Mouse (Mus musculus): ENCODE measurements around the gene Snx33.
A peak's percentile ranks its signal among the peaks of the same experiment; 100 is the strongest.

Gene Snx33

GRCm38 (mm10) chr9:56889817-56890216 is 38.4 kb downstream of the Snx33 start:
- DNase-seq, result peak; percentile 84 to 86

GRCm38 (mm10) chr9:56887581-56887980 is 40.6 kb downstream of the Snx33 start:
- DNase-seq, result no peak

DNA sequence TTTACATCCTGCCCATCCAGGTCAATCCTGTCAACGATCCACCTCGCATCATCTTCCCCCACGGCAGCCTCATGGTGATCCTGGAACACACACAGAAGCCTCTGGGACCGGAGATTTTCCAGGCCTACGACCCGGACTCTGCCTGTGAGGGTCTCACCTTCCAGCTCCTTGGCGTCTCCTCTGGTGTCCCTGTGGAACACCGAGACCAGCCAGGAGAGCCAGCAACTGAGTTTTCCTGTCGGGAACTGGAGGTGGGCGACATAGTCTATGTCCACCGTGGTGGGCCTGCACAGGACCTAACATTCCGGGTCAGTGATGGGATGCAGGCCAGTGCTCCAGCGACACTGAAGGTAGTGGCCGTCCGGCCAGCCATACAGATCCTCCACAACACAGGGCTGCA is 41.6 kb downstream of the Snx33 start:
- no peak for DNase-seq

DNA sequence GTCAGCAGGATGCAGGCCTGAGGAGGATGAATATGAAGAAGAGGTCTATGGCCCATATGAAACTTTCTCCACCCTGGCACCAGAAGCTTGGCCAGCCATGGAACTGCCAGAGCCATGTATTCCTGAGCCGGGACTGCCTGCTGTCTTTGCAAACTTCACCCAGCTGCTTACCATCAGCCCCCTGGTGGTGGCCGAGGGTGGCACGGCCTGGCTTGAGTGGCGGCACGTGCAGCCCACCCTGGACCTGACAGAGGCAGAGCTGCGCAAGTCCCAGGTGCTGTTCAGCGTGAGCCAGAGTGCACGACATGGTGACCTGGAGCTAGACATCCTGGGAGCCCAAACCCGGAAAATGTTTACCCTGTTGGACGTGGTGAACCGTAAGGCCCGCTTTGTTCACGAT is 42.1 kb downstream of the Snx33 start:
- DNase-seq, result peak in 1 of 2 experiments; percentile 55

GRCm38 (mm10) chr9:56884328-56884727 is 43.8 kb downstream of the Snx33 start:
- DNase-seq, result no peak

DNA sequence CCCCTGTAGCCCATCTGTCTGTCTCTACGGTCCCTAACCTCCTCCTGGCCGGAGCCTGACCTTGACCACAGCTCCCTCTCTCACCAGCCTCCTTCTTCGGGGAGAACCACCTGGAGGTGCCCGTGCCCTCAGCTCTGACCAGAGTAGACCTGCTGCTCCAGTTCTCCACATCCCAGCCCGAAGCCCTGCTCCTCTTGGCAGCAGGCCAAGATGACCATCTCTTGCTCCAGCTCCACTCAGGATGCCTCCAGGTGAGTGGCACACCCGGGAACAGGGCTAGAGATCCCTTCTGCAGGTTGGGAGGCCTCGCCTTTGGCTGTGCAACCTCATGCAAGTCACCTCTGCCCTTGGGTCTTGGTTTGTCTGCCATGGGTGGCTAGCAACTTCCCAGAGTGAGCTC is 44.7 kb downstream of the Snx33 start:
- DNase-seq, result no peak

- peak; percentile 61 for DNase-seq
These were observed 45.4 kb downstream of the Snx33 start for GRCm38 (mm10) chr9:56882818-56883217.

GRCm38 (mm10) chr9:56882283-56882682 is 45.9 kb downstream of the Snx33 start:
- no peak for DNase-seq

DNA sequence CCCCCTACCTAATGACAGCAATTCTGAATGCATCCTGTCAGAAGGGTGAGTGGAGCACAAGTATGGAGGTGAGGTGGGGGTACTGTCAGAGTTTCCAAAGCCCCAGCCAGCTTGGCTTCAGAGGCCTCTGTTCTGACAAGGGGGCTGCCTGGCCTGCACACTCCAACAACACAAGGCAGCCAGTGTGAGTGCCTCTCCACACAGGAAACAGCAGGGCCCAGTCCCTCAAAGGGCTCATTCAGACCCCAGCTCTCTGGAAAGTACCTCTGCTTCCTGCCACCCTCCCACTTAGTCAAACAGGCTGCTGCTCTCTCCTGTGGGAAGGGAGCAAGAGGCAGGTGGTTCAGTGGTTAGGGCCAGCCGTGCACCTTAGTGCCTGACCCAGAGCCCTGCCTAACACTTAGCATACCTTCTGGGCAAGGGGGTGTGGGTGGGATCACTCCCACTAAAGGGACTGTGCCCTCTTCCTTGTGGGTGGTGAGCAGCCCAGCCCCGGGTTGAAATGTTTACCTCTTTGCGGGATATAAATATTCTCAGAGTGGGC is 46.6 kb downstream of the Snx33 start:
- no peak for DNase-seq

DNA sequence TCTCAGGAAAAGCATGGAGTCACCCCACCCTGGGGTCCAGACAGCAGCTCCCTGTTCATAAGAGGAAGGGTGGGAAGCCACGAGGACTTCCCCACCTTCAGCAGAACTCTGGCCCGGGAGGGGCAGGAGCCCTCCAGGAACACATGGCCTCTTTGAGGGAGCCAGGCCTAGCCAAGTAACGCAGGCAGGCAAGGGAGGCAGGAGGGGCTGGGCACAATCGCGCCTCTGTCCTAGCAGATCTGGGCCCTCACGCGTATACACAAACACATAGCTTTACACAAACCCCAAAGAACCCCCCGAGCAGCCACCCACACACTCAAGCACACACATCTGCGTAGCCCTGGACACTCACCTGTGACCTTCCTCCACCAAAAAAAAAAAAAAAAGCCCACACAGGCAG is 47.4 kb downstream of the Snx33 start:
- no peak for DNase-seq

- DNase-seq, result no peak
These were observed 50.9 kb downstream of the Snx33 start for GRCm38 (mm10) chr9:56877284-56877683.

DNA sequence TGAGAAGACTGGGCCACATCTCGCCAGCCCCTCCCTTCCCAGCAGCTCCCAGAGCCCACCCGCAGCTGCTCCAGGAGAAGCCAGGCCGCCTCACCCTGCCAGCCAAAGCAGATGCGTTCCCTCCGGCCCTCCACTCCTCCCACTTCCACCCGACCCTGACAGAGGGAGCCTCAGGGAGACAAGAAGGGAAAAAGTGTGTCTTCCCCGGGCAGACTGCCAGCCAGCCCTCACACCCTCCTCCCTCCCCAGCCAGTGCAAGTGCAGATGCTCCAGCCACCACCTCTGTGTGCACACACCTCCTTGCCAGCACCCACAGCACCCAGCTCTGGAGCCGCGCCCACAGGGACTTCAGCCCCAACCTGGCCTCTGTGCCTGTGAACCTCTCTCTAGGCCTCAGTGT is 51.4 kb downstream of the Snx33 start:
- peak; percentile 70 to 72 for DNase-seq

DNA sequence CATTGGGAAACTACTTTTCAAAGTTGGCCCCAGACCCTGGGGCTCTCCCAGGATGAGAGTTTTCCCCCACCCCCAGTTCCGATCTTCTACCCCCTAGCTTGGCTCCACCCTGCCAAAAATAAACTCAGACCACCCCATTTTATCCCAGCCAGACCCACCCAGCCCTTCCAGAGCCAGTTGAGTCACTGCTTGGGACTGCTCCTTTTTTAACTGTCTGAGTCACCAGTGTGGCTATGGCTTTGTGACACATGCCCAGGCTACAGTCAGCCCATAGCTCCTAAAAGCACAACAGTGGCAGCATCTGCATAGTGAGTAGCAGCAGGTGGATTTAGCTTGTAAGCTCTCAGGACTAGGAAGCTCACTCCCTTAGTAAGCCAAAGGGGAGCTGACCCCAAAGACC is 55.1 kb downstream of the Snx33 start:
- DNase-seq, result no peak

- DNase-seq, result no peak
These were observed 55.9 kb downstream of the Snx33 start for GRCm38 (mm10) chr9:56872105-56872903.

DNA sequence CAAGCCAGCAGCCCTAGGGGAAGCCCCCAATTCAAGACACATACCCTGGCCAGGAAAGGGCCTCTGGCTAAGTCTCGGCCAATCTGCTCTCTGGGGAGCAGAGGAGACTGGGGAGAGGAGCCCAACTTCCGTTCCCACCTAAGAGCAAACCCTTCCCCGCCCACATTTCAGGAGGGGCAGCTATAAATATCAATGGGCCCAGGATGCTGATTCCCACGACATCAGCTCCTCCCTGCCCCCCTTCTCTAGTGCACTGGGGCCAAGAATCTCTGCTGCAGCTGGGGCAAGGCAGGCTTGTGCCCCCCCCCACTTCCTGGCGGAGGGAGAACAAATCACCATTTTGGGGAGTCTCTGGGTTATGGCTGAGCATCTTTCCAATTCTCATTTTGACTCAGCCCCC is 57.0 kb downstream of the Snx33 start:
- DNase-seq, result peak; percentile 35 to 51

- DNase-seq, result no peak
These were observed 57.4 kb downstream of the Snx33 start for GRCm38 (mm10) chr9:56870778-56871177.

DNA sequence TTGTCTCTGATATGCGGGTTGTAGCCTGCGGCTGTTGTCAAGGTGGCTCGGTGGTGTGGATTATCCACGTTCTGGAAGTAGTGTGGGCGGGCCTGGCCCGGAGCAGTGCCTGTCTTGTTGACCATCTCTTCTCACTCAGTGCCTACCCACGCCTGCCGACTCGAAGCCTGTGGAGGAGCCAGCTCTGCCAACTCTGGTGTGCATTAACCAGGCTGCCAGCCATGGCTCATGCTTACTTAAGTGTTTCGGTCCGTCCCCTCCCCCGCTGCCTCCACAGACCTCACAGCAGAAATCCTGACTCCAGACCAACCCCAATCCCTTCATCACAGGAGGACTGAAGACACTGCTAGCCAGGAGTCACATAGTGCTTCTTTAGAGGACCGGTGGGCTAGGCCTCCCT is 58.6 kb downstream of the Snx33 start:
- peak; percentile 93 for DNase-seq

- DNase-seq, result peak in 1 of 2 experiments; percentile 42
These were observed 59.9 kb downstream of the Snx33 start for GRCm38 (mm10) chr9:56868292-56868691.

All from kidney, postnatal 36 days (tissue).